Comparison of ENCODE assay signal across 29 mouse cellular contexts in genomic region chr7:112259286-112259685, GRCm38 (mm10). TPM values are rescaled to one million over a fixed set of nuclear protein-coding genes. Genes with fewer than 3 reads are reported as not detected.
DNase-seq lines count a peak whose midpoint lies in the region; ATAC-seq and TF ChIP-seq lines count a peak whose summit lies in the region.
"Had no signal": no experiment of that assay in that cellular context is flagged by ENCODE, and none has a peak within 500 bp of the region (broad histone marks: within the 10 kb centered on the region; RNA-seq: fewer than 3 reads in every experiment).

No protein-coding gene starts in this region.

- no peaks in the 10 kb centered on the region for H3K9me3 ChIP-seq in heart, embryonic 13.5 days
- H3K9me3 ChIP-seq: embryonic facial prominence, embryonic 12.5 days; forebrain, embryonic 10.5 days; forebrain, embryonic 15.5 days; hindbrain, embryonic 12.5 days; intestine, embryonic 15.5 days; liver, embryonic 12.5 days; megakaryocyte, embryonic 14.5 days; midbrain, embryonic 12.5 days; stomach, embryonic 15.5 days had no signal

- peaks cover 95% of the 10 kb centered on the region for H3K4me1 ChIP-seq in heart, embryonic 13.5 days
- peaks cover 19% of the 10 kb centered on the region for H3K4me1 ChIP-seq in heart, adult 2 months (ENCODE audit: control insufficient read depth, insufficient read depth, low read length)
- peaks cover 10% of the 10 kb centered on the region; the same call in 1 of the 2 replicates for H3K4me1 ChIP-seq in embryonic fibroblast, embryonic 13.5 days (ENCODE audit: control insufficient read depth, insufficient read depth, low read length)
- H3K4me1 ChIP-seq: embryonic facial prominence, embryonic 12.5 days; forebrain, embryonic 10.5 days; forebrain, embryonic 15.5 days; hindbrain, embryonic 12.5 days; megakaryocyte, embryonic 14.5 days; midbrain, embryonic 12.5 days; stomach, embryonic 15.5 days had no signal

- no peak overlapping the region for H3K4me2 ChIP-seq in heart, embryonic 13.5 days
- H3K4me2 ChIP-seq: embryonic facial prominence, embryonic 12.5 days; forebrain, embryonic 15.5 days; hindbrain, embryonic 12.5 days; intestine, embryonic 15.5 days; liver, embryonic 12.5 days; midbrain, embryonic 12.5 days; stomach, embryonic 15.5 days had no signal

- DNase-seq in heart, adult 2 months = no peak
- no peak for DNase-seq in layer of hippocampus, adult 2 months (ENCODE audit: low spot score in 2 of 2)
- no peak for DNase-seq in layer of hippocampus, adult 9-10 months (ENCODE audit: low spot score)
- DNase-seq in 3T3-L1 (ENCODE audit: low read depth, low spot score) = peak; percentile 62
- no peak for DNase-seq in urinary bladder, postnatal 4 days (ENCODE audit: low spot score in 2 of 2)
- DNase-seq: adrenal gland, postnatal 25 days; cerebellum, adult 11-12 months; cerebellum, adult 9-11 months; embryo, embryonic 11 days; gastrocnemius, postnatal 25 days; kidney, adult 2 months; kidney, postnatal 36 days; layer of hippocampus, postnatal 36 days; left cerebral cortex, postnatal 4 days; liver, postnatal 0 days; lung, postnatal 4 days had no signal

- H3K9ac ChIP-seq in heart, embryonic 13.5 days = peak overlapping the region; percentile 69
- H3K9ac ChIP-seq in heart, adult 2 months (ENCODE audit: low read depth, low read length) = no peak overlapping the region
- H3K9ac ChIP-seq: embryonic facial prominence, embryonic 12.5 days; forebrain, embryonic 15.5 days; hindbrain, embryonic 12.5 days; intestine, embryonic 15.5 days; liver, embryonic 12.5 days; liver, postnatal 0 days; midbrain, embryonic 12.5 days; stomach, embryonic 15.5 days had no signal

- no peaks in the 10 kb centered on the region for H3K27me3 ChIP-seq in heart, embryonic 13.5 days (replicated peaks)
- H3K27me3 ChIP-seq in heart, adult 2 months (ENCODE audit: control insufficient read depth, insufficient read depth, low read length) = no peaks in the 10 kb centered on the region
- H3K27me3 ChIP-seq: embryonic facial prominence, embryonic 12.5 days; forebrain, embryonic 15.5 days; hindbrain, embryonic 12.5 days; intestine, embryonic 15.5 days; liver, embryonic 12.5 days; stomach, embryonic 15.5 days had no signal

- no peak for ATAC-seq in heart, embryonic 13.5 days (ENCODE audit: extremely low read depth, insufficient number of reproducible peaks, low FRiP score, low TSS enrichment)
- ATAC-seq: forebrain, embryonic 15.5 days; hindbrain, postnatal 0 days; liver, embryonic 12.5 days; liver, postnatal 0 days had no signal

- intact Hi-C loops in heart, adult 2 months (cut with DNase I) = loop anchor here (2.0 kb wide), 1 partner anchor 16 kb away; no protein-coding TSS in a partner anchor

- peaks cover 9% of the 10 kb centered on the region for H3K79me2 ChIP-seq in heart, adult 2 months (replicated peaks; ENCODE audit: control insufficient read depth, insufficient read depth, low read length)

- no peak for TF ChIP-seq EP300 in heart, adult 2 months (IDR thresholded peaks at IDR 0.05; ENCODE audit: insufficient read depth, low read depth, low read length)

- WGBS in heart, embryonic 13.5 days = 67% methylated on average over 4 of the region's 4 CpGs
- WGBS in heart, adult 2 months = 87% methylated on average over 4 of the region's 4 CpGs

- peak overlapping the region; percentile 96 for H3K27ac ChIP-seq in heart, embryonic 13.5 days (replicated peaks)
- H3K27ac ChIP-seq in heart, adult 2 months = no peak overlapping the region; the same call in 1 of the 2 replicates
- H3K27ac ChIP-seq in layer of hippocampus, adult 2 months = 0 out of 2 replicates have a peak overlapping the region, but pooled peaks have one; percentile 11
- peak overlapping the region; percentile 7; the same call in 1 of the 2 replicates for H3K27ac ChIP-seq in embryonic fibroblast, embryonic 13.5 days (ENCODE audit: insufficient read depth, low read length)
- H3K27ac ChIP-seq: embryonic facial prominence, embryonic 12.5 days; forebrain, embryonic 10.5 days; forebrain, embryonic 15.5 days; hindbrain, embryonic 12.5 days; hindbrain, postnatal 0 days; intestine, embryonic 15.5 days; liver, embryonic 12.5 days; midbrain, embryonic 12.5 days; stomach, embryonic 15.5 days had no signal

- H3K36me3 ChIP-seq in heart, embryonic 13.5 days = peaks cover 48% of the 10 kb centered on the region
- H3K36me3 ChIP-seq in heart, adult 2 months (ENCODE audit: control insufficient read depth, insufficient read depth, low read length) = peaks cover 4% of the 10 kb centered on the region
- H3K36me3 ChIP-seq: embryonic facial prominence, embryonic 12.5 days; forebrain, embryonic 10.5 days; forebrain, embryonic 15.5 days; G1E; hindbrain, embryonic 12.5 days; intestine, embryonic 15.5 days; liver, embryonic 12.5 days; midbrain, embryonic 12.5 days had no signal

- no peak for TF ChIP-seq CTCF in heart, adult 2 months (IDR thresholded peaks at IDR 0.05)
- no peak for TF ChIP-seq CTCF in layer of hippocampus, adult 2 months (conservative IDR thresholded peaks at IDR 0.05)
- no peak for TF ChIP-seq CTCF in embryonic fibroblast, embryonic 13.5 days (IDR thresholded peaks at IDR 0.05; ENCODE audit: borderline replicate concordance, insufficient read depth, low read length)

- TF ChIP-seq POLR2A in heart, adult 2 months (IDR thresholded peaks at IDR 0.05; ENCODE audit: insufficient read depth, low read depth, low read length) = no peak
- no peak for TF ChIP-seq POLR2A in embryonic fibroblast, embryonic 13.5 days (IDR thresholded peaks at IDR 0.05; ENCODE audit: low read depth, low read length)

- no peak overlapping the region for H3K4me3 ChIP-seq in heart, embryonic 13.5 days
- H3K4me3 ChIP-seq in heart, adult 2 months = no peak overlapping the region
- no peak overlapping the region for H3K4me3 ChIP-seq in layer of hippocampus, adult 2 months
- H3K4me3 ChIP-seq in embryonic fibroblast, embryonic 13.5 days (ENCODE audit: insufficient read depth, low read length) = no peak overlapping the region
- H3K4me3 ChIP-seq: embryonic facial prominence, embryonic 12.5 days; forebrain, embryonic 10.5 days; forebrain, embryonic 15.5 days; hindbrain, embryonic 12.5 days; intestine, embryonic 15.5 days; liver, embryonic 12.5 days; megakaryocyte, embryonic 14.5 days; midbrain, embryonic 12.5 days; stomach, embryonic 15.5 days had no signal

RNA-seq across cellular contexts. Expression of gene Mical2, which starts 33.6 kb away (rescaled TPM):
- 105 and 109 TPM in 2 replicates for polyA plus RNA-seq in heart, embryonic 13.5 days (2015; fragmentation: Nextera tagmentation; extraction: Ambion mirVana)
- 10 to 100 TPM; 87.7 to 89.1 TPM for total RNA-seq in heart, adult 2 months (2021)
- polyA plus RNA-seq in heart, adult 2 months (2012; rRNA removed) = 44.8 and 53.7 TPM in 2 replicates
- 100 to 1,000 TPM; 667 to 694 TPM for total RNA-seq in layer of hippocampus, adult 2 months (2021)
- 76.3 and 150 TPM in 2 replicates for polyA plus RNA-seq in embryonic fibroblast, embryonic 13.5 days (2011; ENCODE audit: insufficient read length, low read depth, missing spikeins)
- polyA plus RNA-seq: G1E had no signal
